Mouse (Mus musculus) cerebellum, postnatal 10 days (tissue): Measurements from ENCODE around the gene Pxmp4.

Experiments used
- DNase-seq, 2 experiments: peaks; one replicate each; pipeline ENCODE4 v3.0.0; 2021; ENCODE audit warnings: mixed read lengths in 2 of 2

Gene Pxmp4

GRCm38 (mm10) chr2:154609050-154609767 is 5.7 kb upstream of the Pxmp4 start:
- no peak for DNase-seq

- DNase-seq = no peak
Measured at GRCm38 (mm10) chr2:154606965-154607364, 3.5 kb upstream of the Pxmp4 start.

GRCm38 (mm10) chr2:154604156-154604555 is 648 bp upstream of the Pxmp4 start:
- DNase-seq = no peak

- DNase-seq = no peak
Measured at GRCm38 (mm10) chr2:154603007-154603637, 386 bp downstream of the Pxmp4 start.

- DNase-seq = no peak
Measured at GRCm38 (mm10) chr2:154601324-154601723, 2.2 kb downstream of the Pxmp4 start.

GRCm38 (mm10) chr2:154600586-154600985 is 2.9 kb downstream of the Pxmp4 start:
- no peak for DNase-seq

GRCm38 (mm10) chr2:154597399-154597798 is 6.1 kb downstream of the Pxmp4 start:
- no peak for DNase-seq

- peak; percentile 85 to 91 for DNase-seq
Measured at GRCm38 (mm10) chr2:154595775-154596174, 7.7 kb downstream of the Pxmp4 start.

- DNase-seq = peak; percentile 59 to 61
Measured at GRCm38 (mm10) chr2:154593025-154593424, 10.5 kb downstream of the Pxmp4 start.

GRCm38 (mm10) chr2:154591239-154591638 is 12.3 kb downstream of the Pxmp4 start:
- DNase-seq = no peak

GRCm38 (mm10) chr2:154589051-154589450 is 14.5 kb downstream of the Pxmp4 start:
- no peak for DNase-seq

- peak; percentile 88 to 91 for DNase-seq
Measured at GRCm38 (mm10) chr2:154586405-154586804, 17.1 kb downstream of the Pxmp4 start.

- DNase-seq = peak; percentile 81 to 82
Measured at GRCm38 (mm10) chr2:154584931-154585601, 18.4 kb downstream of the Pxmp4 start.

- peak; percentile 90 to 94 for DNase-seq
Measured at GRCm38 (mm10) chr2:154583906-154584872, 19.3 kb downstream of the Pxmp4 start.

- DNase-seq = no peak
Measured at GRCm38 (mm10) chr2:154581421-154581820, 22.1 kb downstream of the Pxmp4 start.

- DNase-seq = peak in 1 of 2 experiments; percentile 37
Measured at GRCm38 (mm10) chr2:154580586-154580985, 22.9 kb downstream of the Pxmp4 start.

GRCm38 (mm10) chr2:154577744-154578067 is 25.8 kb downstream of the Pxmp4 start:
- no peak for DNase-seq

GRCm38 (mm10) chr2:154576876-154577743 is 26.4 kb downstream of the Pxmp4 start:
- DNase-seq = peak in 1 of 2 experiments; percentile 58

GRCm38 (mm10) chr2:154574271-154574670 is 29.2 kb downstream of the Pxmp4 start:
- peak; percentile 49 to 68 for DNase-seq

GRCm38 (mm10) chr2:154572996-154573395 is 30.5 kb downstream of the Pxmp4 start:
- peak; percentile 57 to 75 for DNase-seq

- DNase-seq = no peak
Measured at GRCm38 (mm10) chr2:154571976-154572375, 31.5 kb downstream of the Pxmp4 start.

GRCm38 (mm10) chr2:154571266-154571665 is 32.2 kb downstream of the Pxmp4 start:
- no peak for DNase-seq
